Mouse (Mus musculus) cerebellum, adult 2 months (tissue): ENCODE measurements around the gene Cebpa.

Experiments used
- CTCF ChIP-seq: fragments of 200-500 bp; IDR thresholded peaks from 2 replicates; pipeline ENCODE4 v1.5.1; 2011; ENCODE audit warnings: low read depth, mild to moderate bottlenecking, control low read depth, low read length, moderate library complexity, borderline replicate concordance; ENCODE audit not compliant: insufficient read depth
- POLR2A ChIP-seq: fragments of 200-500 bp; IDR thresholded peaks from 2 replicates; pipeline ENCODE4 v1.6.1; 2011; ENCODE audit warnings: low read length, control low read depth, borderline replicate concordance; ENCODE audit not compliant: insufficient read depth

- no peak for TF ChIP-seq CTCF
- TF ChIP-seq POLR2A, result no peak
Measured at GRCm38 (mm10) chr7:35142522-35142921, 23.4 kb downstream of the Cebpa start.
